ENCODE assay signal across 28 mouse cellular contexts in the genomic region with DNA sequence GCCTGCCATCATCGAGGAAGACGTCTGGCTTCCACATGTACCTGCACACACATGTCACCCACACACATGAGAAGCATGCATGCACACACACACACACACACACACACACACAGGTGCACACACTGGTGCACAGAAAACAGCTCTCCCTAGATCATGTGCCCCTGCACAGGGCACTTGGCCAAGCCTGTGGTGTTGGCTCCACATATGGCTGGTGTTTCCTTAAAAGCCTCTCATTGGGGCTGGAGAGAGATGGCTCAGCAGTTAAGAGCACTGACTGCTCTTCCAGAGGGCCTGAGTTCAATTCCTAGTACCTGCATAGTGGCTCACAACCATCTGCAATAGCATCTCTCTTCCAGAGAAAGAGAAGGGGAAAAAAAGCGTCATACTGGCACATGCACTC. TPM values are rescaled to one million over a fixed set of nuclear protein-coding genes. Genes with fewer than 3 reads are reported as not detected.
DNase-seq lines count a peak whose midpoint lies in the region; ATAC-seq and TF ChIP-seq lines count a peak whose summit lies in the region.
"Had no signal": no experiment of that assay in that cellular context is flagged by ENCODE, and none has a peak within 500 bp of the region (broad histone marks: within the 10 kb centered on the region; RNA-seq: fewer than 3 reads in every experiment).

No protein-coding gene starts in this region.

- 90% methylated on average over 3 of the region's 3 CpGs for WGBS in forebrain, embryonic 15.5 days
- WGBS in forebrain, embryonic 14.5 days, result 92% methylated on average over 3 of the region's 3 CpGs
- 91% methylated on average over 3 of the region's 3 CpGs for WGBS in intestine, postnatal 0 days
- 85% methylated on average over 3 of the region's 3 CpGs for WGBS in kidney, adult 2 months

- TF ChIP-seq EP300 in MEL (IDR thresholded peaks at IDR 0.05; ENCODE audit: low read depth in 1 of 2, low read length in 2 of 2), result no peak

- TF ChIP-seq CTCF in MEL (IDR thresholded peaks at IDR 0.05 in 2 of 3, conservative IDR thresholded peaks at IDR 0.05 in 1 of 3; ENCODE audit: control insufficient read depth in 1 of 3, insufficient read depth in 1 of 3, low read depth in 2 of 3, low read length in 3 of 3, poor library complexity in 1 of 3, severe bottlenecking in 1 of 3), result no peak
- TF ChIP-seq CTCF in intestine, postnatal 0 days (IDR thresholded peaks at IDR 0.05; ENCODE audit: low read depth), result no peak
- TF ChIP-seq CTCF in kidney, adult 2 months (conservative IDR thresholded peaks at IDR 0.05; ENCODE audit: insufficient read depth, insufficient read length, low read depth, low read length), result no peak

- no peaks in the 10 kb centered on the region for H3K9me3 ChIP-seq in forebrain, embryonic 15.5 days
- H3K9me3 ChIP-seq in forebrain, embryonic 14.5 days (replicated peaks; ENCODE audit: control insufficient read depth, low read length), result no peaks in the 10 kb centered on the region
- H3K9me3 ChIP-seq in MEL (replicated peaks; ENCODE audit: insufficient read depth, low read length), result no peaks in the 10 kb centered on the region
- H3K9me3 ChIP-seq in intestine, postnatal 0 days (ENCODE audit: control insufficient read depth), result no peaks in the 10 kb centered on the region
- H3K9me3 ChIP-seq: embryonic facial prominence, embryonic 12.5 days; embryonic facial prominence, embryonic 15.5 days; forebrain, embryonic 13.5 days had no signal

- peaks cover 3% of the 10 kb centered on the region; the same call in 1 of the 2 replicates for H3K4me1 ChIP-seq in forebrain, embryonic 15.5 days
- H3K4me1 ChIP-seq in forebrain, embryonic 14.5 days (ENCODE audit: control insufficient read depth, insufficient read depth, low read length), result no peaks in the 10 kb centered on the region
- H3K4me1 ChIP-seq in MEL (ENCODE audit: control insufficient read depth in 1 of 2, insufficient read depth in 2 of 2, low read length in 2 of 2), result peaks cover 3 to 9% of the 10 kb centered on the region in 2 experiments
- H3K4me1 ChIP-seq in intestine, postnatal 0 days (replicated peaks; ENCODE audit: control insufficient read depth, insufficient read depth, low read length), result peaks cover 8% of the 10 kb centered on the region; the same call in 1 of the 2 replicates
- H3K4me1 ChIP-seq in kidney, adult 2 months (ENCODE audit: control insufficient read depth, insufficient read depth, low read length), result no peaks in the 10 kb centered on the region
- H3K4me1 ChIP-seq: embryonic facial prominence, embryonic 12.5 days; forebrain, embryonic 13.5 days had no signal

- no peak for ATAC-seq in forebrain, embryonic 15.5 days (replicated peaks)
- ATAC-seq in forebrain, embryonic 14.5 days, result no peak
- peak; percentile 52 to 55; a peak in 2 of 4 replicates for ATAC-seq in hematopoietic stem cell, adult 5-6 weeks (replicated peaks in 1 of 2; ENCODE audit: insufficient read depth in 1 of 2, low FRiP score in 2 of 2, low TSS enrichment in 1 of 2, low read depth in 1 of 2, poor library complexity in 2 of 2, severe bottlenecking in 2 of 2)
- ATAC-seq in intestine, postnatal 0 days, result no peak
- ATAC-seq in megakaryocyte-erythroid progenitor cell, adult 5-6 weeks (replicated peaks; ENCODE audit: low FRiP score, low TSS enrichment, poor library complexity, severe bottlenecking), result no peak
- ATAC-seq: CD4-positive, CD25-positive, alpha-beta regulatory T cell, adult 4 months; forebrain, embryonic 13.5 days had no signal

- H3K4me3 ChIP-seq in forebrain, embryonic 15.5 days, result no peak overlapping the region
- H3K4me3 ChIP-seq in forebrain, embryonic 14.5 days (ENCODE audit: low read depth, low read length), result no peak overlapping the region
- no peak overlapping the region for H3K4me3 ChIP-seq in MEL (ENCODE audit: control insufficient read depth in 1 of 2, insufficient read depth in 1 of 2, low read depth in 2 of 2, low read length in 2 of 2)
- H3K4me3 ChIP-seq in intestine, postnatal 0 days (ENCODE audit: low read depth, low read length), result no peak overlapping the region
- H3K4me3 ChIP-seq in kidney, adult 2 months (ENCODE audit: insufficient read depth, low read depth, low read length), result no peak overlapping the region
- H3K4me3 ChIP-seq: embryonic facial prominence, embryonic 12.5 days; embryonic facial prominence, embryonic 15.5 days; forebrain, embryonic 13.5 days; hindbrain, embryonic 10.5 days had no signal

- H3K9ac ChIP-seq in forebrain, embryonic 15.5 days (replicated peaks), result 0 out of 2 replicates have a peak overlapping the region, but pooled peaks have one; percentile 1
- no peak overlapping the region for H3K9ac ChIP-seq in forebrain, embryonic 14.5 days (ENCODE audit: low read length)
- H3K9ac ChIP-seq in MEL (ENCODE audit: control insufficient read depth, low read depth, low read length, poor library complexity, severe bottlenecking), result no peak overlapping the region
- H3K9ac ChIP-seq in intestine, postnatal 0 days (ENCODE audit: low read depth, low read length), result no peak overlapping the region
- H3K9ac ChIP-seq: embryonic facial prominence, embryonic 12.5 days; embryonic facial prominence, embryonic 15.5 days; hindbrain, embryonic 14.5 days had no signal

- no peak overlapping the region for H3K4me2 ChIP-seq in forebrain, embryonic 15.5 days (replicated peaks)
- no peak overlapping the region for H3K4me2 ChIP-seq in forebrain, embryonic 14.5 days (ENCODE audit: low read length)
- H3K4me2 ChIP-seq in intestine, postnatal 0 days (replicated peaks; ENCODE audit: low read depth), result no peak overlapping the region
- H3K4me2 ChIP-seq: embryonic facial prominence, embryonic 12.5 days; embryonic facial prominence, embryonic 15.5 days; forebrain, embryonic 13.5 days; heart, embryonic 11.5 days; hindbrain, embryonic 14.5 days had no signal

- no peaks in the 10 kb centered on the region for H3K27me3 ChIP-seq in forebrain, embryonic 15.5 days
- H3K27me3 ChIP-seq in forebrain, embryonic 14.5 days (replicated peaks; ENCODE audit: control insufficient read depth, insufficient read depth, low read length), result no peaks in the 10 kb centered on the region
- no peaks in the 10 kb centered on the region for H3K27me3 ChIP-seq in MEL (ENCODE audit: control insufficient read depth in 1 of 2, insufficient read depth in 2 of 2, low read length in 2 of 2)
- no peaks in the 10 kb centered on the region for H3K27me3 ChIP-seq in intestine, postnatal 0 days (replicated peaks; ENCODE audit: control insufficient read depth, insufficient read depth, low read length)
- H3K27me3 ChIP-seq in kidney, adult 2 months (replicated peaks; ENCODE audit: control insufficient read depth, insufficient read depth, low read length), result no peaks in the 10 kb centered on the region
- H3K27me3 ChIP-seq: embryonic facial prominence, embryonic 12.5 days; embryonic facial prominence, embryonic 15.5 days; forebrain, embryonic 13.5 days had no signal

- no peaks in the 10 kb centered on the region for H3K79me2 ChIP-seq in MEL (ENCODE audit: control insufficient read depth, insufficient read depth, low read length, poor library complexity)

- H3K36me3 ChIP-seq in forebrain, embryonic 15.5 days, result no peaks in the 10 kb centered on the region
- no peaks in the 10 kb centered on the region for H3K36me3 ChIP-seq in forebrain, embryonic 14.5 days (ENCODE audit: control insufficient read depth, insufficient read depth, low read length)
- H3K36me3 ChIP-seq in MEL (ENCODE audit: control insufficient read depth in 1 of 2, insufficient read depth in 2 of 2, low read length in 2 of 2), result no peaks in the 10 kb centered on the region
- peaks cover 47% of the 10 kb centered on the region; the same call in 1 of the 2 replicates for H3K36me3 ChIP-seq in intestine, postnatal 0 days (ENCODE audit: control insufficient read depth, insufficient read depth)
- H3K36me3 ChIP-seq in kidney, adult 2 months (ENCODE audit: control insufficient read depth, insufficient read depth, low read length), result no peaks in the 10 kb centered on the region
- H3K36me3 ChIP-seq: embryonic facial prominence, embryonic 12.5 days; embryonic facial prominence, embryonic 15.5 days; hindbrain, embryonic 10.5 days had no signal

- no peak for DNase-seq in forebrain, embryonic 14.5 days (ENCODE audit: low spot score)
- peak; percentile 45 for DNase-seq in MEL (ENCODE audit: low read depth, low spot score)
- peak; percentile 25 for DNase-seq in adipocyte (ENCODE audit: low spot score)
- DNase-seq in kidney, adult 2 months, result no peak
- DNase-seq: adrenal gland, adult 8-10 months; adrenal gland, postnatal 25 days; cerebellum, adult 11-12 months; cerebellum, adult 8-10 months; gastrocnemius, postnatal 10 days; gastrocnemius, postnatal 36 days; kidney, adult 11 months; kidney, adult 9 months had no signal

- TF ChIP-seq POLR2A in MEL (IDR thresholded peaks at IDR 0.05; ENCODE audit: control insufficient read depth in 1 of 2, insufficient read depth in 1 of 2, low read depth in 1 of 2, low read length in 2 of 2, poor library complexity in 1 of 2), result no peak
- no peak for TF ChIP-seq POLR2A in kidney, adult 2 months (IDR thresholded peaks at IDR 0.05; ENCODE audit: low read depth, low read length)

- H3K27ac ChIP-seq in forebrain, embryonic 15.5 days (replicated peaks), result no peak overlapping the region
- no peak overlapping the region for H3K27ac ChIP-seq in forebrain, embryonic 14.5 days (ENCODE audit: low read depth, low read length)
- no peak overlapping the region for H3K27ac ChIP-seq in MEL (ENCODE audit: control insufficient read depth, low read depth, low read length)
- no peak overlapping the region for H3K27ac ChIP-seq in intestine, postnatal 0 days (ENCODE audit: low read depth, low read length)
- H3K27ac ChIP-seq in kidney, adult 2 months (ENCODE audit: insufficient read depth, low read depth, low read length), result no peak overlapping the region
- H3K27ac ChIP-seq: embryonic facial prominence, embryonic 12.5 days; embryonic facial prominence, embryonic 15.5 days; forebrain, embryonic 13.5 days; hindbrain, embryonic 10.5 days; hindbrain, embryonic 14.5 days had no signal

- no peak for TF ChIP-seq RAD21 in MEL (IDR thresholded peaks at IDR 0.05; ENCODE audit: low read depth, low read length)

RNA-seq across cellular contexts. Expression of a gene that starts 10.8 kb away (rescaled TPM):
- polyA plus RNA-seq in forebrain, embryonic 15.5 days (2015; fragmentation: Nextera tagmentation; extraction: Ambion mirVana), result 0.66 and 0.68 TPM in 2 replicates
- 0.41 and 0.51 TPM in 2 replicates for polyA plus RNA-seq in forebrain, embryonic 14.5 days (2014; fragmentation: Nextera tagmentation; extraction: Ambion mirVana)
- not detected in 2 replicates for total RNA-seq in MEL (2012; rRNA removed)
- polyA plus RNA-seq in MEL (2012; ENCODE audit: insufficient read depth in 1 of 2, insufficient read length in 2 of 2, low read depth in 1 of 2, low replicate concordance in 2 of 2, missing spikeins in 1 of 2), result not detected
- total RNA-seq in hematopoietic stem cell, adult 5-6 weeks (2017), result 0.13 TPM in 1 of 2 replicates, not detected in the other
- 254 and 255 TPM in 2 replicates for polyA plus RNA-seq in intestine, postnatal 0 days (2015; fragmentation: Nextera tagmentation; extraction: Ambion mirVana)
- 17.9 and 19.9 TPM in 2 replicates for polyA plus RNA-seq in kidney, adult 2 months (2012; rRNA removed)
- not detected in 2 replicates for total RNA-seq in megakaryocyte-erythroid progenitor cell, adult 5-6 weeks (2014; fragmentation: Nextera tagmentation)
- total RNA-seq in megakaryocyte-erythroid progenitor cell, adult 5-6 weeks (2017), result not detected in 2 replicates
- total RNA-seq: gastrocnemius, postnatal 36 days had no signal
- polyA plus RNA-seq: C2C12 had no signal

RNA-seq across cellular contexts. Expression of a gene that starts 22.6 kb away (rescaled TPM):
- polyA plus RNA-seq in forebrain, embryonic 15.5 days (2015; fragmentation: Nextera tagmentation; extraction: Ambion mirVana), result 108 and 120 TPM in 2 replicates
- 98.2 and 109 TPM in 2 replicates for polyA plus RNA-seq in forebrain, embryonic 14.5 days (2014; fragmentation: Nextera tagmentation; extraction: Ambion mirVana)
- 301 and 316 TPM in 2 replicates for total RNA-seq in MEL (2012; rRNA removed)
- polyA plus RNA-seq in MEL (2012; ENCODE audit: insufficient read depth in 1 of 2, insufficient read length in 2 of 2, low read depth in 1 of 2, low replicate concordance in 2 of 2, missing spikeins in 1 of 2), result 100 to 1,000 TPM; 329 to 837 TPM
- total RNA-seq in hematopoietic stem cell, adult 5-6 weeks (2017), result 165 and 178 TPM in 2 replicates
- 86.9 and 92.2 TPM in 2 replicates for polyA plus RNA-seq in intestine, postnatal 0 days (2015; fragmentation: Nextera tagmentation; extraction: Ambion mirVana)
- polyA plus RNA-seq in kidney, adult 2 months (2012; rRNA removed), result 184 and 198 TPM in 2 replicates
- total RNA-seq in megakaryocyte-erythroid progenitor cell, adult 5-6 weeks (2014; fragmentation: Nextera tagmentation), result 423 and 470 TPM in 2 replicates
- total RNA-seq in megakaryocyte-erythroid progenitor cell, adult 5-6 weeks (2017), result 149 and 201 TPM in 2 replicates

RNA-seq across cellular contexts. Expression of a gene that starts 38.2 kb away (rescaled TPM):
- polyA plus RNA-seq in forebrain, embryonic 15.5 days (2015; fragmentation: Nextera tagmentation; extraction: Ambion mirVana), result 317 and 325 TPM in 2 replicates
- polyA plus RNA-seq in forebrain, embryonic 14.5 days (2014; fragmentation: Nextera tagmentation; extraction: Ambion mirVana), result 182 and 257 TPM in 2 replicates
- total RNA-seq in MEL (2012; rRNA removed), result 4.8 TPM in 2 replicates
- polyA plus RNA-seq in MEL (2012; ENCODE audit: insufficient read depth in 1 of 2, insufficient read length in 2 of 2, low read depth in 1 of 2, low replicate concordance in 2 of 2, missing spikeins in 1 of 2), result 10 to 100 TPM in 1 of 2 experiments, not detected in 1; 15.5 TPM
- 8.8 and 12.4 TPM in 2 replicates for total RNA-seq in hematopoietic stem cell, adult 5-6 weeks (2017)
- polyA plus RNA-seq in intestine, postnatal 0 days (2015; fragmentation: Nextera tagmentation; extraction: Ambion mirVana), result 19.9 and 21.1 TPM in 2 replicates
- 110 and 121 TPM in 2 replicates for polyA plus RNA-seq in kidney, adult 2 months (2012; rRNA removed)
- total RNA-seq in megakaryocyte-erythroid progenitor cell, adult 5-6 weeks (2014; fragmentation: Nextera tagmentation), result 7.6 and 11.1 TPM in 2 replicates
- 4.6 and 6.8 TPM in 2 replicates for total RNA-seq in megakaryocyte-erythroid progenitor cell, adult 5-6 weeks (2017)

RNA-seq across cellular contexts. Expression of a gene that starts 40.8 kb away (rescaled TPM):
- polyA plus RNA-seq in forebrain, embryonic 15.5 days (2015; fragmentation: Nextera tagmentation; extraction: Ambion mirVana), result 0.25 and 0.43 TPM in 2 replicates
- polyA plus RNA-seq in forebrain, embryonic 14.5 days (2014; fragmentation: Nextera tagmentation; extraction: Ambion mirVana), result 0.37 TPM in 1 of 2 replicates, not detected in the other
- 0.39 and 0.50 TPM in 2 replicates for total RNA-seq in MEL (2012; rRNA removed)
- under 1 TPM in 1 of 2 experiments, not detected in 1; 0.70 TPM for polyA plus RNA-seq in MEL (2012; ENCODE audit: insufficient read depth in 1 of 2, insufficient read length in 2 of 2, low read depth in 1 of 2, low replicate concordance in 2 of 2, missing spikeins in 1 of 2)
- total RNA-seq in hematopoietic stem cell, adult 5-6 weeks (2017), result 10.0 and 18.4 TPM in 2 replicates
- polyA plus RNA-seq in intestine, postnatal 0 days (2015; fragmentation: Nextera tagmentation; extraction: Ambion mirVana), result 0.07 TPM in 1 of 2 replicates, not detected in the other
- polyA plus RNA-seq in kidney, adult 2 months (2012; rRNA removed), result 0.03 and 0.08 TPM in 2 replicates
- 2.4 and 7.6 TPM in 2 replicates for total RNA-seq in megakaryocyte-erythroid progenitor cell, adult 5-6 weeks (2014; fragmentation: Nextera tagmentation)
- total RNA-seq in megakaryocyte-erythroid progenitor cell, adult 5-6 weeks (2017), result 1.7 and 3.5 TPM in 2 replicates
- total RNA-seq: adrenal gland, postnatal 25 days; gastrocnemius, adult 18-20 months; gastrocnemius, postnatal 36 days; heart, adult 8-10 months; heart, postnatal 25 days had no signal
- polyA plus RNA-seq: C2C12; CD4-positive, CD25-positive, alpha-beta regulatory T cell, adult 4 months; embryonic facial prominence, embryonic 15.5 days; heart, embryonic 11.5 days; heart, postnatal 0 days; hindbrain, embryonic 10.5 days had no signal

RNA-seq across cellular contexts. Expression of a gene that starts 42.7 kb away (rescaled TPM):
- polyA plus RNA-seq in forebrain, embryonic 15.5 days (2015; fragmentation: Nextera tagmentation; extraction: Ambion mirVana), result 13.5 and 15.0 TPM in 2 replicates
- 16.9 and 17.1 TPM in 2 replicates for polyA plus RNA-seq in forebrain, embryonic 14.5 days (2014; fragmentation: Nextera tagmentation; extraction: Ambion mirVana)
- 9.1 and 11.2 TPM in 2 replicates for total RNA-seq in MEL (2012; rRNA removed)
- 10 to 100 TPM in 1 of 2 experiments, not detected in 1; 31.5 TPM for polyA plus RNA-seq in MEL (2012; ENCODE audit: insufficient read depth in 1 of 2, insufficient read length in 2 of 2, low read depth in 1 of 2, low replicate concordance in 2 of 2, missing spikeins in 1 of 2)
- total RNA-seq in hematopoietic stem cell, adult 5-6 weeks (2017), result 25.6 and 141 TPM in 2 replicates
- 1.1 TPM in 2 replicates for polyA plus RNA-seq in intestine, postnatal 0 days (2015; fragmentation: Nextera tagmentation; extraction: Ambion mirVana)
- polyA plus RNA-seq in kidney, adult 2 months (2012; rRNA removed), result 0.67 and 0.99 TPM in 2 replicates
- total RNA-seq in megakaryocyte-erythroid progenitor cell, adult 5-6 weeks (2014; fragmentation: Nextera tagmentation), result 2.5 and 8.7 TPM in 2 replicates
- total RNA-seq in megakaryocyte-erythroid progenitor cell, adult 5-6 weeks (2017), result 0.56 and 5.9 TPM in 2 replicates
- total RNA-seq: adrenal gland, postnatal 25 days; gastrocnemius, adult 18-20 months; gastrocnemius, postnatal 36 days had no signal
- polyA plus RNA-seq: C2C12; CD4-positive, CD25-positive, alpha-beta regulatory T cell, adult 4 months had no signal

Comparison
In these comparisons a context has a peak if more than half of its experiments do, and no peak if none do; other contexts are left out.
1. ATAC-seq: peak in hematopoietic stem cell, adult 5-6 weeks (2 of 2); none in forebrain, embryonic 15.5 days (single experiment), forebrain, embryonic 14.5 days (single experiment), intestine, postnatal 0 days (single experiment) and megakaryocyte-erythroid progenitor cell, adult 5-6 weeks (single experiment).
2. DNase-seq: peak in MEL (single experiment) and adipocyte (single experiment); none in forebrain, embryonic 14.5 days (single experiment) and kidney, adult 2 months (single experiment).
3. RNA of a gene that starts 10.8 kb away (polyA plus RNA-seq): 254 to 255 TPM in intestine, postnatal 0 days; 17.9 to 19.9 TPM in kidney, adult 2 months, 0.66 to 0.68 TPM in forebrain, embryonic 15.5 days, 0.41 to 0.51 TPM in forebrain, embryonic 14.5 days and not detected in MEL; every median in the first group is over 10 times any median in the second.